Mouse (Mus musculus): Measurements from ENCODE around the gene Gm3139. TPM values are rescaled to one million over a fixed set of nuclear protein-coding genes. Genes with fewer than 3 reads are reported as not detected.

The Gm3139 gene
- polyA plus RNA-seq (2015; fragmentation: Nextera tagmentation; extraction: Ambion mirVana), result not detected in 2 replicates

GRCm38 (mm10) chr5:94525987-94526386 is at the start of gene Gm3139:
Gene Gm3139 (plus strand): TSS chr5:94526287.

Other genes with a start within 250 kb of the Gm3139 start
- gene A430089I19Rik, start 219.5 kb upstream of the Gm3139 start, polyA plus RNA-seq (2015; fragmentation: Nextera tagmentation; extraction: Ambion mirVana), result not detected in 2 replicates
- not detected in 2 replicates for gene Gm6502, start 211.9 kb upstream of the Gm3139 start, polyA plus RNA-seq (2015; fragmentation: Nextera tagmentation; extraction: Ambion mirVana)
- not detected in 2 replicates for gene AA792892, start 186.5 kb upstream of the Gm3139 start, polyA plus RNA-seq (2015; fragmentation: Nextera tagmentation; extraction: Ambion mirVana)
- gene Gm7682, start 80.5 kb upstream of the Gm3139 start, polyA plus RNA-seq (2015; fragmentation: Nextera tagmentation; extraction: Ambion mirVana), result not detected in 2 replicates
- not detected in 2 replicates for gene Gm3147, start 90.1 kb downstream of the Gm3139 start, polyA plus RNA-seq (2015; fragmentation: Nextera tagmentation; extraction: Ambion mirVana)
- gene Gm6509, start 97.7 kb downstream of the Gm3139 start, polyA plus RNA-seq (2015; fragmentation: Nextera tagmentation; extraction: Ambion mirVana), result not detected in 2 replicates
- not detected in 2 replicates for gene Gm6205, start 122.1 kb downstream of the Gm3139 start, polyA plus RNA-seq (2015; fragmentation: Nextera tagmentation; extraction: Ambion mirVana)

All from urinary bladder, postnatal 0 days (tissue).